Mouse (Mus musculus): ENCODE results near the gene Clock. TPM values are rescaled to one million over a fixed set of nuclear protein-coding genes. Genes with fewer than 3 reads are reported as not detected.
A peak's percentile ranks its signal among the peaks of the same experiment; 100 is the strongest.

Gene Clock
- polyA plus RNA-seq, 1 experiment from 2014 or later, result 13.2 TPM

GRCm38 (mm10) chr5:76327296-76327695, 22.7 kb upstream of the Clock start:
- H3K4me1 ChIP-seq (ENCODE audit: control insufficient read depth, insufficient read depth, low read length), result no peaks in the 10 kb centered on the region
- H3K27ac ChIP-seq (replicated peaks; ENCODE audit: low read depth, low read length), result no peak overlapping the region
- WGBS, result 47% methylated on average over 2 of the region's 2 CpGs
- H3K36me3 ChIP-seq (ENCODE audit: control insufficient read depth, insufficient read depth, low read length), result no peaks in the 10 kb centered on the region
- H3K9me3 ChIP-seq (ENCODE audit: control insufficient read depth, low read length), result no peaks in the 10 kb centered on the region
- no peak overlapping the region for H3K4me2 ChIP-seq (ENCODE audit: low read depth, low read length)
- no peaks in the 10 kb centered on the region for H3K27me3 ChIP-seq (replicated peaks; ENCODE audit: control insufficient read depth, insufficient read depth, low read length)
- H3K4me3 ChIP-seq (ENCODE audit: low read depth, low read length), result no peak overlapping the region
- ATAC-seq (ENCODE audit: low read depth) (no peak), DNase-seq (ENCODE audit: low spot score) (peak; percentile 38)
- H3K9ac ChIP-seq (ENCODE audit: low read depth, low read length), result no peak overlapping the region

- no peak overlapping the region for H3K4me3 ChIP-seq (ENCODE audit: low read depth, low read length)
- ATAC-seq (ENCODE audit: low read depth) (no peak), DNase-seq (ENCODE audit: low spot score) (no peak)
- H3K9me3 ChIP-seq (ENCODE audit: control insufficient read depth, low read length), result no peaks in the 10 kb centered on the region
- no peak overlapping the region for H3K4me2 ChIP-seq (ENCODE audit: low read depth, low read length)
- H3K27me3 ChIP-seq (replicated peaks; ENCODE audit: control insufficient read depth, insufficient read depth, low read length), result no peaks in the 10 kb centered on the region
- H3K36me3 ChIP-seq (ENCODE audit: control insufficient read depth, insufficient read depth, low read length), result no peaks in the 10 kb centered on the region
- H3K27ac ChIP-seq (replicated peaks; ENCODE audit: low read depth, low read length), result no peak overlapping the region
- no peaks in the 10 kb centered on the region for H3K4me1 ChIP-seq (ENCODE audit: control insufficient read depth, insufficient read depth, low read length)
- 89% methylated on average over 4 of the region's 4 CpGs for WGBS
- no peak overlapping the region for H3K9ac ChIP-seq (ENCODE audit: low read depth, low read length)
These were observed 20.5 kb upstream of the Clock start for GRCm38 (mm10) chr5:76325113-76325512.

- no peak overlapping the region for H3K27ac ChIP-seq (replicated peaks; ENCODE audit: low read depth, low read length)
- no peak overlapping the region for H3K9ac ChIP-seq (ENCODE audit: low read depth, low read length)
- DNase-seq (ENCODE audit: low spot score) (peak; percentile 56), ATAC-seq (ENCODE audit: low read depth) (no peak)
- no peaks in the 10 kb centered on the region for H3K9me3 ChIP-seq (ENCODE audit: control insufficient read depth, low read length)
- no peaks in the 10 kb centered on the region for H3K36me3 ChIP-seq (ENCODE audit: control insufficient read depth, insufficient read depth, low read length)
- WGBS, result 44% methylated on average over 11 of the region's 11 CpGs
- no peaks in the 10 kb centered on the region for H3K4me1 ChIP-seq (ENCODE audit: control insufficient read depth, insufficient read depth, low read length)
- no peak overlapping the region for H3K4me3 ChIP-seq (ENCODE audit: low read depth, low read length)
- H3K27me3 ChIP-seq (replicated peaks; ENCODE audit: control insufficient read depth, insufficient read depth, low read length), result no peaks in the 10 kb centered on the region
- H3K4me2 ChIP-seq (ENCODE audit: low read depth, low read length), result no peak overlapping the region
These were observed 16.9 kb upstream of the Clock start for GRCm38 (mm10) chr5:76321249-76322196.

GRCm38 (mm10) chr5:76308206-76308605, 3.6 kb upstream of the Clock start:
- no peaks in the 10 kb centered on the region for H3K9me3 ChIP-seq (ENCODE audit: control insufficient read depth, low read length)
- no peaks in the 10 kb centered on the region for H3K36me3 ChIP-seq (ENCODE audit: control insufficient read depth, insufficient read depth, low read length)
- no peak overlapping the region for H3K4me2 ChIP-seq (ENCODE audit: low read depth, low read length)
- 69% methylated on average over 2 of the region's 2 CpGs for WGBS
- H3K27me3 ChIP-seq (replicated peaks; ENCODE audit: control insufficient read depth, insufficient read depth, low read length), result no peaks in the 10 kb centered on the region
- no peak overlapping the region for H3K9ac ChIP-seq (ENCODE audit: low read depth, low read length)
- peaks cover 5% of the 10 kb centered on the region; the same call in 1 of the 2 replicates for H3K4me1 ChIP-seq (ENCODE audit: control insufficient read depth, insufficient read depth, low read length)
- no peak for DNase-seq (ENCODE audit: low spot score)
- no peak overlapping the region for H3K4me3 ChIP-seq (ENCODE audit: low read depth, low read length)
- no peak for ATAC-seq (ENCODE audit: low read depth)
- no peak overlapping the region for H3K27ac ChIP-seq (replicated peaks; ENCODE audit: low read depth, low read length)

- H3K4me3 ChIP-seq (ENCODE audit: low read depth, low read length), result no peak overlapping the region
- no peak overlapping the region for H3K4me2 ChIP-seq (ENCODE audit: low read depth, low read length)
- no peaks in the 10 kb centered on the region for H3K36me3 ChIP-seq (ENCODE audit: control insufficient read depth, insufficient read depth, low read length)
- ATAC-seq (ENCODE audit: low read depth), result no peak
- 72% methylated on average over 3 of the region's 3 CpGs for WGBS
- peaks cover 18% of the 10 kb centered on the region for H3K4me1 ChIP-seq (ENCODE audit: control insufficient read depth, insufficient read depth, low read length)
- DNase-seq (ENCODE audit: low spot score), result no peak
- H3K27me3 ChIP-seq (replicated peaks; ENCODE audit: control insufficient read depth, insufficient read depth, low read length), result no peaks in the 10 kb centered on the region
- H3K9ac ChIP-seq (ENCODE audit: low read depth, low read length), result no peak overlapping the region
- H3K9me3 ChIP-seq (ENCODE audit: control insufficient read depth, low read length), result no peaks in the 10 kb centered on the region
- H3K27ac ChIP-seq (replicated peaks; ENCODE audit: low read depth, low read length), result no peak overlapping the region
These were observed 1.7 kb upstream of the Clock start for GRCm38 (mm10) chr5:76306261-76306660.

GRCm38 (mm10) chr5:76305616-76306015, 1.0 kb upstream of the Clock start:
- Histone ChIP-seq H3K4me1 (ENCODE audit: control insufficient read depth, insufficient read depth, low read length) (peaks cover 19% of the 10 kb centered on the region), H3K27me3 (replicated peaks; ENCODE audit: control insufficient read depth, insufficient read depth, low read length) (no peaks in the 10 kb centered on the region), H3K27ac (replicated peaks; ENCODE audit: low read depth, low read length) (no peak overlapping the region), H3K9me3 (ENCODE audit: control insufficient read depth, low read length) (no peaks in the 10 kb centered on the region), H3K4me3 (ENCODE audit: low read depth, low read length) (peak overlapping the region; percentile 95), H3K36me3 (ENCODE audit: control insufficient read depth, insufficient read depth, low read length) (no peaks in the 10 kb centered on the region), H3K4me2 (ENCODE audit: low read depth, low read length) (peak overlapping the region; percentile 93), H3K9ac (ENCODE audit: low read depth, low read length) (peak overlapping the region; percentile 92)
- DNase-seq (ENCODE audit: low spot score), result peak; percentile 26
- WGBS, result 3% methylated on average over 8 of the region's 8 CpGs
- no peak for ATAC-seq (ENCODE audit: low read depth)

- H3K4me2 ChIP-seq (ENCODE audit: low read depth, low read length), result peak overlapping the region; percentile 93
- H3K27ac ChIP-seq (replicated peaks; ENCODE audit: low read depth, low read length), result peak overlapping the region; percentile 96
- peaks cover 19% of the 10 kb centered on the region for H3K4me1 ChIP-seq (ENCODE audit: control insufficient read depth, insufficient read depth, low read length)
- DNase-seq (ENCODE audit: low spot score) (peak; percentile 83), ATAC-seq (ENCODE audit: low read depth) (peak; percentile 67)
- H3K27me3 ChIP-seq (replicated peaks; ENCODE audit: control insufficient read depth, insufficient read depth, low read length), result no peaks in the 10 kb centered on the region
- WGBS, result 0% methylated on average over 13 of the region's 100 CpGs
- H3K36me3 ChIP-seq (ENCODE audit: control insufficient read depth, insufficient read depth, low read length), result no peaks in the 10 kb centered on the region
- H3K4me3 ChIP-seq (ENCODE audit: low read depth, low read length), result peak overlapping the region; percentile 95
- peak overlapping the region; percentile 92 for H3K9ac ChIP-seq (ENCODE audit: low read depth, low read length)
- no peaks in the 10 kb centered on the region for H3K9me3 ChIP-seq (ENCODE audit: control insufficient read depth, low read length)
These were observed 694 bp downstream of the Clock start for GRCm38 (mm10) chr5:76303745-76304451.

GRCm38 (mm10) chr5:76303379-76303744, 1.2 kb downstream of the Clock start:
- Histone ChIP-seq H3K4me1 (ENCODE audit: control insufficient read depth, insufficient read depth, low read length) (peaks cover 19% of the 10 kb centered on the region), H3K27me3 (replicated peaks; ENCODE audit: control insufficient read depth, insufficient read depth, low read length) (no peaks in the 10 kb centered on the region), H3K36me3 (ENCODE audit: control insufficient read depth, insufficient read depth, low read length) (0 out of 2 replicates have a peak, but pooled peaks cover 3% of the 10 kb centered on the region), H3K4me2 (ENCODE audit: low read depth, low read length) (peak overlapping the region; percentile 93), H3K4me3 (ENCODE audit: low read depth, low read length) (peak overlapping the region; percentile 95), H3K9me3 (ENCODE audit: control insufficient read depth, low read length) (no peaks in the 10 kb centered on the region), H3K9ac (ENCODE audit: low read depth, low read length) (peak overlapping the region; percentile 92), H3K27ac (replicated peaks; ENCODE audit: low read depth, low read length) (peak overlapping the region; percentile 96)
- WGBS, result 6% methylated on average over 11 of the region's 11 CpGs
- ATAC-seq (ENCODE audit: low read depth) (no peak), DNase-seq (ENCODE audit: low spot score) (no peak)

All from embryonic facial prominence, embryonic 14.5 days (tissue).